Mouse (Mus musculus): ENCODE results near the gene Grb10.

Gene Grb10

GRCm38 (mm10) chr11:12038470-12038985 is at the start of gene Grb10:
Grb10 (minus strand) TSS chr11:12038683.
- DNase-seq (ENCODE audit: low spot score in 2 of 2): no peak

DNA sequence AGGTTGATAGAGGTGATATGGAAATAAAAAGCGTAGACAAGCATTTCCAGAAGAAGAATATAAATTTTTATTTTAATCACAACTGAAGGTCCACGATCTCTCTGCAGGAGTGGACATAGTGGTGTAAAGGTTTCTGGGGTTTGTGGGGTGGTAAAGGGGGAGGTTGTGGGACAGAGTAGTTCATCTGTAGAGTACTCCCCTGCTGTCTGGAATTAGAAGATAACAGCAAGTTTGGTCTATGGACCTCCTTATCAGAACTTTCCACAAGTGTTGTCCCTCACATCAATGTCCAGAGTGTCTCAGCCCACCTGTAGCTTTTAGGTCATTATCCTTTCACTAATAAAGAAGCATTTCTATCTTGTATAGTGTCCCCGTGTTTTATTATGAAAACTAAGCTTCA is 43.2 kb upstream of the Grb10 start:
- no peak for DNase-seq (ENCODE audit: low spot score in 2 of 2)

DNA sequence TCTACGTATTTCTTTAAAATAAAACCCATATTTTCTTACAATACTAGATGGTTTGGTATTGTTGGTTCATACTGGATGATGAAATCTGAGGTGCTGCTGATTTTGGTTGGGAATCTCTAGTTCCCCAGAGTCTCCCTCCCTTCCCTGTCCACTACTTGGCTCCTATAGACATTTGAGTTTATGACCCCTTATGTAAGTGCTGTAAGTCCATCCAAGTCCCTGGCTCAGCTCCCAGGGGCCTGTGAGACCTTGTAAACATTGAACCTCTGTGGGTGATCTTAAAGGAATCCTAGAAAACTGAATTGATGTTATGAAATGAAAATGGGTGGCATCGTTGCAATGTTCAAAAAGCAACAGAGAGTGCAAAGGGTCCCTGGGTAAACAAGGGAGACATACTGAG is 40.7 kb upstream of the Grb10 start:
- DNase-seq (ENCODE audit: low spot score in 2 of 2): no peak

DNA sequence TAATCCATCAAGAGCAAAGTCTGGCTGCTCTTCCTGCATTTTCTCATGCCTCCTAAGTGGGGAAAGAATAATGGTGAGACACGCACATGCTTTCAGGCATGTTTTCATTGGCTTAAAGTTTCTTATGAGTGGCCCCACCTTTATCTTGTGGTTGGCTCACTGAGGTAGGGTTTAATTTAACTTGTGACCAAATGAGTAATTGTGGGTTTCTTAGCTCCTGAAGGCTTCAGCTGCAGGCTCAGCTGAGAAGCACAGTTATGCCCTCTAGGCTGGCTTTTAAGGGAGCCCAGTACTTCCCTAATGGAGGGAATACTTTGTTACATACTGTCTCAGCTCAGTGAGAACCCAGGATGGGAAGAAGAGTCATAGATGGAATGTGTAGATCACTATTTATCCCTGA is 37.0 kb upstream of the Grb10 start:
- DNase-seq (ENCODE audit: low spot score in 2 of 2): no peak

GRCm38 (mm10) chr11:12073394-12074226 is 35.1 kb upstream of the Grb10 start:
- DNase-seq (ENCODE audit: low spot score in 2 of 2): no peak

DNA sequence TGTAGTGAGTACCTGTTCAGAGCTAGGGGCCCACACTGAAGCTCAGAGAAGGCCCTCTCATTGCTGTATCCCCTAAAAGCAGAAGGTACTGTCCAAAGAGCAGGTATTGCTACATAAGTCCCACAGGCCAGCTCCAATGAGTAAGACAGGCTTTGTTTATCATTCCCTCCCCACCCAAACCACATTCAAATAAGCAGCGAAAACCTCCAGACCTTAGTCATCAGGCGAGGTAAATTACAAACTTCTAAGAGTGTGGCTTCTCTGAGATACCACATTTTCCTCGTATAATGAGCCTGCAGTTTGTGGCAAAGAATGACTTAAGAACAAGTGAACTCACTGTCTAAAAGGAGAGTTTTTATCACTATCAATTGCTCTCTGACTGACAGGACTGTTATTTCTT is 33.8 kb upstream of the Grb10 start:
- no peak for DNase-seq (ENCODE audit: low spot score in 2 of 2)

DNA sequence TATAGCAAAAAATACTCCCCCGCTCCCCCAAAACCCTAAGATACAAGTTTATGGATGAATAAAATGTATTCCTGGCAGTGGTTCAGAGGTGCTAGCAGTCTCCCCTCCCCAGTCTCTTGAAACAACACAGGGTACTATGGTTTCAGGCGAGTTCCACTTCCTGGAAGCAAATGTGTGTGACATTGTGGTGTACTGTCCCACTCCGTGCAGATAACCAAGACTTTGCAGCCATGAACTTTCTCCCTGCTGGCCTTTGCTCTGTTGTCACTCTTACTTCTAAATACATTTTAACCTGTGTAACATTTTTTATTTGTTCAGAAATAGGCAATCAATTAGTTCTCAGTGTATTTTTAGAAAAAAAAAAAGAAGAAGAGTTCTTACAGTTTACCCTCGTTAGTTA is 20.5 kb upstream of the Grb10 start:
- DNase-seq (ENCODE audit: low spot score in 2 of 2): no peak

- peak; percentile 12 for DNase-seq (ENCODE audit: low spot score in 2 of 2)
Measured at GRCm38 (mm10) chr11:12048547-12049327, 10.3 kb upstream of the Grb10 start.

DNA sequence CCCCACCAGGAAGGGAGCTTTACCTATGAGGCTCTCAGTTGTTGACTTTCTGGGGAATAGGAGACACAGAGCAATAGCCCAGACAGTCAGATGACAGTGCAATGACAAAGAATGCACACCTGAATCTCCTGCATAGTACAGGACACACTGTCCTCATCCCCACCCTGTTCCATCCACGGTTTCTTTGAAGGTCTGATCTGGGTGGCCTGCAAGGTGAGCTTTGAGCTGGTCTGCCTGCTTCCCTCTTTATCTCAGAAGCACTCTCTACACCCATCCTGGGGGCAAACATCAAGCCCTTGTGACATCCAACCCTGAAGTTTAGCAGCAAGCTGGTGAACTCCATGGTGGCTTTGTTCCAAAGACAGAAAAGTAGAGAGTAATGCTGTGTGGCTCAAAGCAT is 9.7 kb upstream of the Grb10 start:
- DNase-seq (ENCODE audit: low spot score in 2 of 2): no peak

DNA sequence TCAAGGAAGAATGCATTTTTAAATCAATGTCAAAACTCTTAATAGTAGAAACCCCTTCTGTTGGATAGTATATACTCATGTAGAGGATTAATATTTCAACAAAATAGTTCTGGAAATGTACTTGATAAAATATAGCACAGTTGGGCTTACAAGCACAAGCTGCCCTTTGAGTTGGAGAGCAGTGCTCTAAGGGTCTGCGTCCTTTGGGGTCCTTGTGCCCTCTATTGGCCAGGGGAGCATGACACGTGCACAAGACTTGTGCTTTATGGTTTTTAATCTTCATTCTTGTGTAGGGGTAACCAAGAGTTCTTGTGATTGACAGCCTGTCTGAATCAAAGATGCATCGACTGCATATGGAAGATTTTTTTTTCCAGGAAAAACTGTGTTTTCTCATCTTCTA is 5.8 kb upstream of the Grb10 start:
- DNase-seq (ENCODE audit: low spot score in 2 of 2): no peak

GRCm38 (mm10) chr11:12041787-12042186 is 3.3 kb upstream of the Grb10 start:
- DNase-seq (ENCODE audit: low spot score in 2 of 2): no peak

DNA sequence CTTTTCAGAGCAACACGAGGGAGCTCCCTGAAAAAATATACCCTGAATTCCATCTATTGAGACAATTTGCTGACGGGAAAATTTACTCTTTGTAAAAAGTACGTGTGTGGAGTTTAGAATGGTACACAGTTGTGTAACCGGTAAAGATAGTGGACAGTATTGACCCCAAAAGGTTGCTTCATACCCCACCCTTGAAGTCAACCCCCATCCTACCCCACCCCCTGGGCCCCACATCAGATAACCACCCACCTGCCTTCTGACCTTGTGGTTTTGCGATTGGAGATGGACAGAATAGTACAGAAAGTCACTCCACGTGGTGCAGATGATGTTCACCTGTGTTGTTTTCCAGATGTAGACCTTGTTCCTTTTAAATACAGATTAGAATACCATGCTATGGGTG is 2.9 kb upstream of the Grb10 start:
- no peak for DNase-seq (ENCODE audit: low spot score in 2 of 2)

GRCm38 (mm10) chr11:12040391-12040790 is 1.9 kb upstream of the Grb10 start:
- no peak for DNase-seq (ENCODE audit: low spot score in 2 of 2)

DNA sequence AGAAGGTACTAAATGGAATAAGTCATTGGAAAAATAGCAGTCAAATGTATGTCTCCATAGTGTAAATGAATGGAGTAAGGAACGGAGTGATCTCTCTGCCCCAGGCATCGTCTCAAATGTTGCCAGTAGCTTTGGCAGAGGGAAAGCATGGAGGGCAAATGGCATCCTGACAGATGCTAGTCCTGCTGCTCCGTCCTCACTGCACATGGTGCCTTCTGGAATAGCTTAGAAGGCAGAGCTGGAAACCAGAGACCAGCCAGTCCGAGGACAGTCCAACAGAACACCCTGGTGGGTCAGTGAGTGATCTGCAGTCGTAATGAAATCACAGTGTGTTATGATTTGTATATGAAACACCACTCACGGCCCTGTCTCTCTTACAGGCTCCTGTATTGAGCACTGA is 1.3 kb upstream of the Grb10 start:
- DNase-seq (ENCODE audit: low spot score in 2 of 2): no peak

- DNase-seq (ENCODE audit: low spot score in 2 of 2): no peak
Measured at GRCm38 (mm10) chr11:12039098-12039497, 615 bp upstream of the Grb10 start.

GRCm38 (mm10) chr11:12037689-12038469 is 604 bp downstream of the Grb10 start:
- no peak for DNase-seq (ENCODE audit: low spot score in 2 of 2)

GRCm38 (mm10) chr11:12037075-12037686 is 1.3 kb downstream of the Grb10 start:
- DNase-seq (ENCODE audit: low spot score in 2 of 2): no peak

DNA sequence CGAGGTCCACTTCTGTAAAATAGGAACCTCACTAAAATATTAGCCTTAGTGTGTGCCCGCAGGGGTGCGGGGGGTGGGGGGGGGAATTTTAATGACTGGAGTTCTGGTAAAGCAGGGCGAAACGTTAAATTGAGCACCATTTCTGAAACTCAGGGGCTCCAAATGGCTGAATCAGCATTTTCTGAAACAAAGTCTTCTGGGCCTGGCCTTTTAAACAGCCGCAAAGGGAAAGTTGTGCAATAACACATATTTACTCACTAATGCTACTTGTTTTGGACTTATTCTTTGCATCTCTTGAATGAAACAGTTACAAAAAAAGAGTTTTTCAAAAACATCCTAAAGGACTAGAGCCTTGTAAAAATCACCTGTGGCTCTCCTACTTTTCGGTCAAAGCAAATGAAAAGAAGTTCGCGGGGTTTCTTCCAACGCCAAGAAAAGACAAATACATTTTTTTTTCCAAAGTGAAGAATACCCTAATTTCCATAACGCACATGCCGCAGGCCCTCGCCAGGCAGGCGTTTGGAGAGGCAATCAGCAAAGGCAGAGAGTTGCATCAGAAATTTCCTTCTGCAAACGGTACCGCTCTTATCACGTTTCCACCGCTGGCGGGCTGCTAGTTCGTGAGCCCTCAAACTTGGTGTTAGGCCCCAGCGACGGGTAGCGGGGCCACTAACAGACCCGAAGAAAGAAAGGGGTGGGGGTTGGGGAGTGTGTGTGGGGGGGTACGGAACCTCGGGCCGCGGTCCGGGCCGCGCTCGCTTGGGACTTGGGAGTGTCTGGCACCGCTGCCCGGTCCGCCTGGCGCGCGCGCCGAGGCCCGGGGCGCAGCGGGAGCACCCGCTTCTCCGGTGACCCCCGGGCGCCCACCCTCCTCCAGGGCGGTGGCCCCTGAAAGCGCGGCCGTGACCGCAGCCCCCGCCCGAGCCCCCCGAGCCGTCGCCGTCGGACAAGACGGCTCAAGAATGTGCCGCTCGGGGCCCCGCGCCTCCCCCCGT is 2.3 kb downstream of the Grb10 start:
- no peak for DNase-seq (ENCODE audit: low spot score in 2 of 2)

GRCm38 (mm10) chr11:12035324-12035723 is 3.2 kb downstream of the Grb10 start:
- DNase-seq (ENCODE audit: low spot score in 2 of 2): no peak

DNA sequence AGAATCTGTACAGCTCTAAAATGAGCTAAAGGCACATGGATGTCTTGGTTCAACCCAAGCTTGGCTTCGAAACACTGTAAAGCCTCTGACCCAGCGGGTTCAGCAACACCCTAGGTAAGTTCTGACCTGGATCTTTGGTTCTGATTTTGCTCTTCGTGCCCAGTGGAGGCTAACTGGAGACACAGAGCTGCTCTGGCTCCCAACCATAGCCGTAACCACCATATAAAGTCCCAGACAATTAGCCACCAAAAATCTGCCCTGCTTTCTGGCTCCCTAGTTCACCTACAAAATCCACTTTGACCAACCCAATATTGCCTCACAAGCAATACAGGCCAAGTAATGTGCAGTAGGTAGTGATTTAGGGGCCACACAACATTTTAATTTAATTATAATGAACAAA is 3.7 kb downstream of the Grb10 start:
- no peak for DNase-seq (ENCODE audit: low spot score in 2 of 2)

Measured in frontal cortex, postnatal 36 days (tissue).